Mouse (Mus musculus): ENCODE measurements around the gene Ap3b1.
"Not testable (repeated sequence)": the region's sequence is repeated elsewhere in the genome, so short reads cannot be mapped to it uniquely, and the experiment has no call there.

The Ap3b1 gene

DNA sequence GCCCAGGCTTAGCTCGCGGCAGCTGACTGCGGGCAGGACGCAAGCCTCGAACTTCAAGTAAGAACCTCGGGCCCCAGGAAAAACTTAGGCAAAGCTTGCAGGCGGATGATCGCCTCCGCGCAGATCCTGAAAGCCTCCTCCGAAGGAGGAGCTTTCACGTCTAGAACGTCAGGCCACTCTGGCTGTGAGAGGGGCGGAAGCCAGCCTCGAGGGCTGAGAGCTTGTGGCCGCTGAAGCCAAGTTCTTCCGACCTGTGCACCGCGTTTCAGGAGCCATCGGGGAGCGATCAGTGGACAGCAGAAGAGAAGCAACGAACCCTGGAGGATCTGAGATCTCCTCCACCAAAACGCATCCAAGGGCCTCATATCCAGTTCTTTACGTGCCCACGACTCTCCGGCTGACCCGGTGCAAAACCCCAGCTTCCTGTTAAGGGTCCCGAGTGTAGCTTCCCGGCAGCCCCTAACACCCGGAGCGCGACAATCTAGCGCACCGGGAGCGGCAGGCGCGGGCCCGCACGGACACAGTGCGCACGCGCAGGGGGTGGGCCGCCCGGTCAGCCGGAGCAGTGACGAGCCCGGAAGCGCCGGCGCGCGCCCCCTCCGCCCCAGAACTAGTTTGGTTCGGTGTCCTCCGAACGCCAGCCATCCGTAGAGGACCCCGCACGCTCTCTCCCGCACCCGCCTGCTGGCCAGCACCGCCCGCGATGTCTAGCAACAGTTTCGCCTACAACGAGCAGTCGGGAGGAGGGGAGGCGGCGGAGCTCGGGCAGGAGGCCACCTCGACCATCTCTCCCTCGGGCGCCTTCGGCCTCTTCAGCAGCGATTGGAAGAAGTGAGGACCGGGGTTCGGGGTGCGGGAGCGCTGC is at the start of gene Ap3b1:
Ap3b1 (plus strand) TSS at position 560 of the 865 bp plus-strand sequence.
- DNase-seq, result peak; percentile 80

DNA sequence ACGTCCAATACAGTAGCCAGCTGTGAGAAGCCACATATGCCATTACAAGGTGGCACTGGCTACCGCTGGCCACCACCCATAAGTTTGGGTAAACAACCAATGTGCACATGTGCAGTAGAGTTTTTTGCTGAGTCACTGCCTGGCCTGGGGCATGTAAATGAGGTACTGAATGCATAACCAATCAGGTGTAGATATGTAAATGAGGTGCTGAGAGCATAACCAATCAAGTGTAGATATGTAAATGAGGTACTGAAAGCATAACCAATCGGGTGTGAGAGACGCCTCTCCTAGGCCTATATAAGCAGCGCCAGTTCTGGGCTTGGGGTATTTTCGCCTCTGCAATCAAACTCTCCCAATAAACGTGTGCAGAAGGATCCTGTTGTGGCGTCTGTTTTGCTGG is 45.9 kb upstream of the Ap3b1 start:
- not testable (repeated sequence) for DNase-seq

DNA sequence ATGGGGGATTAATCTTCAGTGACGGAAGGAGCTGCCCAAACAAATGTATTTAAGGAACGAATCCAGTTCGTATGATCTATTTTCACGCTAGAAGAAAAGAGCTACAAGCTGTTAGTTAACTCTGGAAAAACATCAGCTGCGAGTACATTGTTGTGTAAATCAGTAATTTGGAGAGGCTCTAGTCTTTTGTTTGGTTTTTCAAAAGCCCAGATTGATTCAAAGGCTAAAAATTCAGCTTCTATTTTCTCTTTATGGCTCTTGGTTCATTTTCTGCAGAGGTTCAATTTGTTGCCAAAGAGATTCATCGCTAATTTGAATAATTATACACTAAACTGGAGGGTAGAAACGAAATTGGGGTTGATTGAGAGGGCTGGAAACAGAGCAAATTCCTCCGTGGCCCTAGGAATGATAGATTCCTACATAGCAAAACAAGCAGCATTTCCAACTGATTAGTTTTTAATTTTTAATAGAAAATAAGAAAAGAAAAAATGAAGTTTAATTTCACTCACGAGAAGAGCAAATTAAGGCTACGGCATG is 41.7 kb upstream of the Ap3b1 start:
- no peak for DNase-seq

DNA sequence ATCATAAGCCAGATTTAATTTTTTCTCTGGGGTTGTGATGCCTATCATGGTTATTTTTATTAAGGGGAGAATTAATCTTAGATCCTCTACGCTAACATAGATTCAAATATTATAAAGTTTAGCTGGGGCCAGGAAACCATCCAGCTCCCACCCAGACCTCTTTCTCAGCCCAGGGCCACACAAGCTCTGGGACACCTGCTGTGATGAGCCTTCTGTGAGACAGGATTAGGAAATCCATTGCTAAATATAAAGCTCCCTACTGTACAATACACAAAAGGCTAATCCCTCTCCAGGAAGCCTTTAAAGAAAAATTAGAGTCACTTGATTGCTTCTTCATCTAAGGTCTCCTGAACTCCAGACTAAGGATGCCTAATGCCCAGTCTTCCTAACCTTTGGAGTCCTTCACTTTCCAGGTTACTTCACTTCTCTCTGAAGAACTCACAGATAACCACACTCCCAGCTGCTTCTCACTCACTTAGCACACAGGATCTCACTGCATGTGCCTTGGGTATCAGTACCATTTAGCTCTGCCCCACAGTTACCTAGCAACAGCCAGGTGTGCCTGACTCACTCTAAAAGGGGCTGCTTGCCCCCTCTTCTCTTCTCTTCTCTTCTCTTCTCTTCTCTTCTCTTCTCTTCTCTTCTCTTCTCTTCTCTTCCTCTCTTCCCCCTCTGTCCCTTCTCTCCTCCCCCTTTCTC is 37.5 kb upstream of the Ap3b1 start:
- no peak for DNase-seq

DNA sequence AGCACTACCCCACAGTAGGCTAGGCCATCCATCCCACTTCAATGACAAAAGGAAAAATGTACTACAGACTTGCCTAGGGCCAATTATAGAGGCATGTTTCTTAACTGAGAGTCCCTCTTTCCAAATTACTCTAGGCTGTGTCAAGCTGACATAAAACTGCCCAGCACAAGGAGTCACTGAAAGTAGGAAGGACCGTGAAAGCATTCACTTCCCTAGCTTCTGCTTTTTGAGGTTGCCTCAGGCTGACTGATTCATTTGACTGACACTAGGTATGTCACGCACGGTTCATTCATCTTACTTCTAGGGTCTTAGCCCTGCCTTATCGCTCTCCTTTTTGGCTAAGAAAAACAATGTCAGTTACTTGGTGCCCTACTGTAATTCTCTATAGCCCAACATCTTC is 36.3 kb upstream of the Ap3b1 start:
- no peak for DNase-seq

DNA sequence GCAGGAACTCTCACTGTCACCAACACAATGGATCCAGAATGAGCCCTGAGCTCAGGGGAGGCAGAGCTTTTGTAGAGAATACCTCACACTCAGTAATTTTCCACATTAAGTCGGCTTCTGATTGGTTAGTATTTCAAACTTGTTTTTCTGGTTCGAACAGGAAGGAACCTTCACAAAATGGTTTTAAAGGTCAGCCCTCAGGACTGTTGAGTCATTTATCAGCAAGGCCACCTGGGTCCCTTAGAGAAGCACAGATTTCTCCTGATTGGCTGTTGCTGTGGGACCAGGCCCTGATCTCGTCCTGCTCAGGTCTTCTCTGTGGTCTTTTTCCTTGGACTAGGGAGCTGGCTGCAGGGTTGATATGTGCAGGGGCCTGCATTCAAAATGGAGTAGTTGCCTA is 30.7 kb upstream of the Ap3b1 start:
- DNase-seq, result peak; percentile 30

DNA sequence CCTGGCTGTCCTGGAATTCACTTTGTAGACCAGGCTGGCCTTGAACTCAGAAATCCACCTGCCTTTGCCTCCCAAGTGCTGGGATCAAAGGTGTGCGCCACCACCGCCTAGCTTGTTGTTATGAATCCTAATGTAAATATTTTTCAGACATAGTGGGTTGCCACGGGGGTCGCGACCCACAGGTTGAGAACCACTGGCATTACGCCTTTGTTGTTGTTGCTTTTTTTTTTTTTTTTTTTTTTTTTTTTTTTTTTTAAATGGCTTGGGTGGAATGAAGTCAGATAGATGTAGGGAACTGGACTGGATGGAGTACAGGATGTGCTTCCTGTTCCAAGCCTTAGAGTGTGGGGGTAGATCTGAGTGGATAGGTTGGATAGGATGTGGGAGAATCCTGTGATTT is 29.8 kb upstream of the Ap3b1 start:
- DNase-seq, result not testable (repeated sequence)

DNA sequence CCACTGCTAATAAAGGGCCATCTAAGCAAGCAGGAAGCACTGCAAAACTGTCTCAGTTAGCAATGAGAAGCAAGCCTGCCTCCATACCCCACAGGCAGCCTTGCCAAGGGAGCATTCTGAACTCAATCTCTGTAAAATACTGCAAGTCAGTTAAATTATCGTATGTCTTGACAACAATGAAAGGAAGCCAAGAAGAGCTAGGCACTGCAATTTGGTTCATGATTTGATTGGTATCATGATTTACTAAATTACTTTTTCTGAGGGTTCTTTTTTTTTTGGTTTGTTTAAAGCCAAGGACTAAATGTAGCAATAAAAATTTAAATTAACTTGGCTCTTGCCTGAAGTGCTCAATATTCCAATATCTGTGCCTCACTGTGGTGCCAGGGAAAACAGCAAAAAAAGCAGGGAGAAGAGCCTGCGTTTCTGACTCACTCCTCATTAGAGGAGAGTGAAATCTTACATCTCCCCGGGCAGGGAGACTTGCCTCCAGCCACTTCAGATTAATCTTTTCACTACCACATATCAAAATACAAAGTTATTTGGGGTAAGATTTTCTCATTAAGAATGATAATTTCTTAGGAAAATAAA is 28.3 kb upstream of the Ap3b1 start:
- DNase-seq, result no peak

DNA sequence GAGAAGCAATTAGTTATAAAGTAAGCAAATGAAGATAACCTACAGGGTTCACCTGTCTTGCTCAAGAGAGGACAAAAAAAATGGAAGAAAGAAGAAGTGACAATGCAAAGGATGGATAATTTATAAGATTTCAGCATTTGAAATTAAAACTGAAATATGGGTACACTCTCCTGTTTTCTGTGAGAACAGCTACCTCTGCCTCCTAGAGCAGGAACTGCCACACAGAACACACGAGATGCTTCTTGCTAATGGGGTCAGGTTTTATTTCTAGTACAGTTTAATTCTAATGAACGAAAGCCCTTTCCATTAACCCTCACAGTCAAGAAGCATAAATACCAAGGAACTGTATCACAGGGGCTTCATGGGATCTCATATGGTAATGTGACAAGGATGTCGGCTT is 20.4 kb upstream of the Ap3b1 start:
- DNase-seq, result no peak

DNA sequence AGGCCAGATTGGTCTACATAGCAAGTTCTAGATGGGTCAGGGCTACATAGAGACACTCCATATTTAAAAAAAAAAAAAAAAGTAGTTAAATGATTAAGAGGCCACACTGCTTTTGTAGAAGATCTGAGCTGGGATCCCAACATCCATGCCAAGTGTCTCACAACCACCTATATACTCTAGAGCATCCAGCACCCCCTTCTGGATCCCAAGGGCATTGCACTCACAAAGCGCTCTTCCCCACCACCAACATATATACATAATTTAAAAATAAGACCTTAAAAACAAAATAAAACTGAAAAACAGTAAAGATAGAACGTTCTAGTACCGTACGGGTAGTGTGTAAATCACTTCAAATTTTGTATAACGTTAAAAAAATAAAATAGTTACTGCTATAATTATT is 15.6 kb upstream of the Ap3b1 start:
- DNase-seq, result no peak

DNA sequence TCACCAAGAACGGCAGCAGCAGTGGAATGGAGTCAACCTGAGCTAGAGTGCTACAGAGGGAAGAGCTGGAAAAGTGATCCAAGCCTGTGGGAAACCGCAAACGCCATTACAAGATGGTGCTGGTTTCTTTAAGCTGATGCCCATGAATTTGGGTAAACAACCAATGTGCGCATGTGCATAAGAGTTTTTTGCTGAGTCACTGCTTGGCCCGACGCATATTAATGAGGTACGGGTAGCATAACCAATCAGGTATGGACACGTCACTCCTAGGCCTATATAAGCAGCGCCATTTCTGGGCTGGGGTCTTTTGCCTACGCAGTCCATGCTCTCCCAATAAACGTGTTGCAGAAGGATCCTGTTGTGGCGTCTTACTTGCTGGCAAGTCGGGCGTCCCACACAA is 14.2 kb upstream of the Ap3b1 start:
- DNase-seq, result not testable (repeated sequence)

DNA sequence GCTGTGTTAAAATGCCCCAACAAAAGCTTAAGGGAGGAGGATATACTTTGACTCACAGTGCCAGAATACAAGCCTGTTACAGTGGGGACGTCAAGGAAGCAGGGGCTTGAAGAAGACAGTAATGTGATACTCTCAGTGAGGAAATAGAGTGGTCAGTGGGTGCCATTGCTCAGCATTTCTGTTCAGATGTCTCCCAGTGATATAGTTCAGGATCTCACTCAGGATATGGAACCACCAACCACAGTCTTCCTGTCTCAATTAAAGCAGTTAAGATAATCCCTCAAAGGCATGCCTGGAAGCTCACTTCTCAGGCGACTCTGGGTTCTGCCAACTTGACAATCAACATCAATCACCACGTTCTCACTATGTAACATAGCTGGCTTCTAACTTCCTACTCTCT is 4.2 kb upstream of the Ap3b1 start:
- no peak for DNase-seq

DNA sequence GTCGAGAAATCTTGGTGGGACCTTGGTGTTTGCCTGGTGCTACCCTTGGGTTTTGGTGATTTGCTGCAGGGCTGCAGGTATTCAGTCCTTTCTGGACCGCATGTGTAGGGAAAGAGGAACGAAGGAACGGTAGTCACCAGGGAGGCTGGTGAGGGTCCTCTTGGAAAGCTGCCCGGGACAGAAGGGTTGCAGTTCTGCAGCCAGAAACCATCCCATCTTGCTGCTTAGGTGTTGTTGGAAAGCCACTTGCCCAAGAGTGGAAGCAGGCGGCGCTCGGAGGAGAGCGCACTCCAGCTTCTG is 709 bp upstream of the Ap3b1 start:
- DNase-seq, result no peak

DNA sequence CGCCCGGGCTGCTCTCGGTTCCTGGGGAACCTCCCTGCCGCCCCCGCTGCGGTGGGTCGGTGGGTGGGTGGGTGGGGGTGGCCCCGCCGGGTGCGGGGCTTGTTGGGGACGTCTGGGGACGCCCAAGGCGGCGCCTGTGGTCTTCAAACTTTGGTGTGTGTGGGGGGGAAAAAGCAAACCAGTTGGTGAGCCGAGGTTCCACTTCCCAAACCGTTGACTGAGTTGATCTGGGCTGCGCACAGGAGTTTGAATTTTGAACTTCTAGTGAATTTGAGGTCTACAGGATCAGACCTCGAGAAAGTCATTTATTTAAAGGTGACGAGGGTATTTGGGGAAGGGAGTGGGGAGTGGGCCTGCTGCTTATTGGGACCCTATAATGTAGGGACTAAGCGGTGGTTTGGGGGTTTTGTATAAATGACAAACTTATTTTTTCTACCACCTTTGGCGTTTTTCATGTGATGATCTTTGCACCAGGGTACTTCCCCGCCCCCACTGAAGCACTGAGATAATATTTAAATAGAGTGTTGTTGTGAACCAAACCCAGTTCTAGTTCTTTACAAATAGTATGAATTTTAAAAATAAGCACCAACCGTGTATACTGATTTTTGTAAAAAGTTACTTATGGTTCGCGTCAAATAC is 641 bp downstream of the Ap3b1 start:
- DNase-seq, result no peak

DNA sequence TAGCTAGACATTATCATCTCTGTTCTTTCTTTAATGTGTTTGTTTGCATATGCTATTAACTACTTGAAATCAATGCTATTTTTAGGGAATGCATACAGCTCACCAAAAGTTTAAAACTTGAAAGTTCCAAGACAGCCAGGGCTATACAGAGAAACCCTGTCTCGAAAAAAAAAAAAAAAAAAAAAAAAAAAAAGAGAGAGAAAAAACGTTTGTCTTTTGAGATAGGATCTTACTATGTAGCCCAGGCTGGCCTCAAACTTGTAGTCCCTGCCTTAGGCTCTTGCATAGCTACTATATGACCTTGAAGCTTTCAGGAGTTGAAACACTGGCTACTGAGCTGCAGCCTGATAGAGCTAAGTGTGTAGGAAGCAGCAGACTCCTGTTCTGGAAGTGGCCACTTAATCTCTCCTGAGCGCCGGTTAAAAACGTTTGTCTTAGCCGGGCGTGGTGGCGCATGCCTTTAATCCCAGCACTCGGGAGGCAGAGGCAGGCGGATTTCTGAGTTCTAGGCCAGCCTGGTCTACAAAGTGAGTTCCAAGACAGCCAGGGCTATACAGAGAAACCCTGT is 2.3 kb downstream of the Ap3b1 start:
- not testable (repeated sequence) for DNase-seq

DNA sequence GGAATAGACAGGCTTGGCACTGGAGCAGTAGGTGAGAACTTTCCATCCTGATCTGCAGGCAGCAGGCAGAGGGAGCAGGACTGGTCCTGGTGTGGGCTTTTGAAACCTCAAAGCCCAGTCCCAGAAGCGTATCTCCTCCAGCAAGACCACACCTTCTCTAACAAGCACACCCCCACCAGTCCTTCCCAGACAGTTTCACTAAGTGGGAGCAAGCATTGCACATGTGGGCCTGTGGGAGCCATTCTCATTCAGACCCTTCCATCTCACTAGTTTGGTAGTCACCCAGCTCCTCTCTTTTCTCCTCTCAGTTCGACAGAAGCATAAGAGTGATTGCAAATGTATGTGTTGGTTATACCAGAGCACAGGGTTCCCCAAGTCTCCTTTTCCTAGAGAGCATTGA is 5.6 kb downstream of the Ap3b1 start:
- DNase-seq, result no peak

DNA sequence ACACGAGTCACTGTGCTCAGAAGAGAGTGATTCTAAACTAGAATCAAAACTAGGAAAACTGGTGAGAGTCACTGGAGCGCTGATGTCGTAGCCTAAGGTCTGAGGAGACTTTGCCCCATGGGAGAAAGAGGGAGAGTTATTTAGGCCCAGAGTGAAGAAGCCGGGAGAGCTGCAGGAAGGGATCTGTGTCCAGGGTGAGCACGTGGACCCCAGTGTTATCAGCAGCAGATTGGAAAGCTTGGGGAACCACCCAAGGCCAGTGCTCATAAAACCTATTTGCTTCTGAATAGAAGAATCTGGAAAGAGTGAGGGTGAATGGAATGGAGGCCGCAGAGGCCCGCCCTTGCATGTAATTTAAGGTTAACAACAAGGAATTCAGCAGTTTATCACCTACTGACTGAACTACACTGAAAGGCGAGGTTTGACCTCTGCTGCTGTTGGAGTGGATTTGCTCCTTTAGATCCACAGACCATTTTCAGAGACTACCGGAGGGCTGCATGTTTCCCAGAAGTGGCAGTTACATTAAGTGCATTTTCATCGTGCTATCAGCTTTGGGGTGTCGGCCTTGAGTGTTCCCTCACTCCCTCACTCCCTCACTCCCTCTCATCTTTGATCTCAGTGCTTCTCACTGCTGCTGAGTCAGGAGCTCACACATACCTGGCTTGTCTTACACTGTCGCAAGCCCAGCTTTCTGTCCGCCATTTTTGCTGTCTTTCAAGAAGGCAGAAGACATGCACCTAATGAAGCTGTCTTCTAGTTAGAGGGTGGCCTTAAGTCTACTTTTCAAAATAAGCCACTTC is 6.5 kb downstream of the Ap3b1 start:
- DNase-seq, result no peak

DNA sequence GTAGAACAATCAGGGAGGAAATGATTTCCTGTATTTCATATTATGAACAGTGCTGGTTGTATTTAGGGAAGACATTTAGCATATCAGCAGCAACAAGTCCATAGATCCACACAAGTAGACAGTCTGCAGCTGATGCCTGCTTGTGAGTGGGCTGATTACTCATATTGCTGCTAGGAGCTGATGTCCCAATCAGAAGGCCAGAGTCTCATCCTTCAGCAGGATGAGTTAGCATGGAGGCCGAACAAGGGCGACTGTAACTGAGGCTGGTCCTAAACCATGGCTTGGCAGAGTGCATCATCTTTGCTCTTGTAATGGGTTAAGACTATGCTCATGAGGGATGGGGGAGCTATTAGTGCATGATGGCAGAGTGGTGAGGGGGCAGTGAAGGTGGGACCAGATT is 9.1 kb downstream of the Ap3b1 start:
- DNase-seq, result no peak

DNA sequence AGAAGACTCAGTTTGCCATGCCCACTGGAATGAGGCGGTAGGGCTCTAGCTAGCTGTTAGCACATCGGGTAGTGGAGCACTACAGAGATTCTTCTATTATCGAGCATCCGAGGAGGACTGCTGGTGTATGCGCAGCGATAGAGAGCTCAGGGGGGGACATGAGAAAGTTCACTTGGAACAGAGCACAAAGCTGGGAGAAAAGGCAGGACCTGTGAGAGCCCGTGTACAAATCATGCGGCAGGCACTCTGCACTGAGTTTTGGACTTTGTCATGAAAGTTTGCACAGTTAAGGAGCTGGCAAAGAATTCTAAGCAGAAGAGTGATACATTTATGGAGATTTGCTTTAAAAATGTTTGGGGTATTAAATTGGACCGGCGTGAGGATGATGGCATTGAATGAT is 11.8 kb downstream of the Ap3b1 start:
- peak; percentile 25 for DNase-seq

DNA sequence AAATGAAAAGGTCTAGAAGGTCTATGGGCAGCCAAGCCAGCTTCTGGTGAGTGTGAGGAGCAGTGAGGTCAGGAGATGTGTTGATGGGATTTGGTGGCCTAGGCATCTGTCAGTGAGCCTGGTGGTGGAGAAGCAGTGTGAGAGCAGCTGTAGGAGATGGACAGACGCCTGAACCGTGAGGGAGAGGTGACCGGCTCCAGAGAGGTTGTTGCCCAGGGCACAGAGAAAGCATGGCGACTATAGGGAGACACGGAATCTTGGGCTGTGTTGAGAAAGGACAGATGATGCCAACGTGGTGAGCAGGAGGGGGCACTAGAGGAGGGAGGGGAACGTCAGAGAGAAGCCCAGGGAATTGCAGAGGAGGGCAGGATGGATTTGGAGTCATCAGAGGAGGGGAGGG is 13.3 kb downstream of the Ap3b1 start:
- DNase-seq, result no peak

DNA sequence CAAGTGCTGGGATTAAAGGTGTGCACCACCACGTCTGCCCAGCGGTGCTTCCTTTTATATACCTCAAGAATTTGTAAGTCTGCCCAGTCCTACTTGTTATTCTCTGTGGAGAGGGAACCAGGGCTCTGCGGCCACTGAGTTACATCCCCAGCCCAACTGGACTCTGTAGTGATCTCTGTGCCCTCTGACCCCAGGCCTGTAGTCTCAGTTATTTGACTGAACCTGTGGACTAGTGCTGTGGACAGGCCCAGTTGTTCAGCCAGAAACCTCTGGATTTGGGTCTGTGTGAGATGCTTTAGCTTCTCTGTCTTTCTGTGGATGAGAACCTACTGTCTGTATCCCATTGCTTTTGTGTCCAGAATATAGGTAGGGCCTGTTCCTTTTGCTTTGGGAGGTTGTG is 15.4 kb downstream of the Ap3b1 start:
- DNase-seq, result no peak

Data from kidney, adult 11 months (tissue).